Mouse (Mus musculus) CH12.LX (cell line): ENCODE results near the gene Pou4f2. TPM values are rescaled to one million over a fixed set of nuclear protein-coding genes. Genes with fewer than 3 reads are reported as not detected.

ENCODE experiments used
- DNase-seq: peaks from one replicate; pipeline ENCODE4 v3.0.0-alpha.2; 2013; ENCODE audit errors: extremely low read depth
- H3K27ac ChIP-seq: 2 replicates; pipeline ENCODE4 v1.5.1; 2012; ENCODE audit warnings: low read depth, mild to moderate bottlenecking, control low read depth, moderate library complexity; ENCODE audit not compliant: insufficient read depth
- H3K27me3 ChIP-seq: replicated peaks from 2 replicates; pipeline ENCODE3; 2012; ENCODE audit warnings: inconsistent platforms
- H3K36me3 ChIP-seq, 2 experiments: replicated peaks in 1 of 2; 2 replicates each; pipeline versions ENCODE3 to v1.6.1; 2012; ENCODE audit warnings: inconsistent platforms in 1 of 2, low read length in 1 of 2, mild to moderate bottlenecking in 1 of 2, mixed read lengths in 1 of 2, moderate library complexity in 1 of 2; ENCODE audit not compliant: control insufficient read depth in 1 of 2, insufficient read depth in 1 of 2
- H3K4me1 ChIP-seq, 2 experiments: 2 replicates each; pipeline ENCODE4 v1.6.1; 2012; ENCODE audit warnings: inconsistent platforms in 1 of 2, moderate library complexity in 1 of 2; ENCODE audit not compliant: insufficient read depth in 2 of 2, control insufficient read depth in 1 of 2
- H3K4me2 ChIP-seq: 2 replicates; pipeline ENCODE4 v1.6.1; 2012; ENCODE audit warnings: low read depth, mild to moderate bottlenecking, control low read depth; ENCODE audit not compliant: poor library complexity, insufficient read depth, severe bottlenecking
- H3K4me3 ChIP-seq, 3 experiments: fragments of 150-350 bp in 1 of 3; sonication (generic) in 1 of 3; replicated peaks in 1 of 3; 2 replicates each; pipeline versions ENCODE3 to v1.5.1; 2011 to 2012; ENCODE audit warnings: low read depth in 2 of 3, low read length in 2 of 3, mild to moderate bottlenecking in 2 of 3, moderate library complexity in 2 of 3, control low read depth in 1 of 3, improper control_type of control experiment in 1 of 3, inconsistent platforms in 1 of 3, mixed read lengths in 1 of 3; ENCODE audit not compliant: poor library complexity in 1 of 3
- H3K79me2 ChIP-seq: replicated peaks from 2 replicates; pipeline ENCODE4 v1.6.1; 2012; ENCODE audit warnings: mild to moderate bottlenecking, moderate library complexity; ENCODE audit not compliant: control insufficient read depth, poor library complexity, insufficient read depth, severe bottlenecking; ENCODE audit errors: extremely low read depth
- H3K9ac ChIP-seq: 2 replicates; pipeline ENCODE4 v1.6.1; 2012; ENCODE audit warnings: low read depth, mild to moderate bottlenecking, control low read depth, moderate library complexity; ENCODE audit not compliant: insufficient read depth
- H3K9me3 ChIP-seq: replicated peaks from 2 replicates; pipeline ENCODE3; 2012; ENCODE audit warnings: low read length, inconsistent platforms, mixed read lengths
- ETS1 ChIP-seq: conservative IDR thresholded peaks from 2 replicates; pipeline ENCODE4 v1.6.1; 2012; ENCODE audit warnings: low read depth, mild to moderate bottlenecking, inconsistent platforms, low read length, improper control_type of control experiment, moderate library complexity
- JUND ChIP-seq: conservative IDR thresholded peaks from 2 replicates; pipeline ENCODE4 v1.6.1; 2011; ENCODE audit warnings: low read depth, low read length, improper control_type of control experiment
- POLR2AphosphoS2 ChIP-seq: IDR thresholded peaks from 2 replicates; pipeline ENCODE4 v1.6.1; 2011; ENCODE audit warnings: low read depth, low read length, improper control_type of control experiment
- RAD21 ChIP-seq: IDR thresholded peaks from 2 replicates; pipeline ENCODE4 v1.6.1; 2011; ENCODE audit warnings: low read depth, mild to moderate bottlenecking, low read length, improper control_type of control experiment, moderate library complexity
- dilution Hi-C: fragments of 300-500 bp; cut with MboI; formaldehyde crosslinking; loops from 2 replicates; pipeline ENCODE4 v1.14.3; 2020; ENCODE audit warnings: low sequenced_read_pairs; ENCODE audit not compliant: extremely low pct_unique_long_range_greater_than_20kb, extremely low pct_ligation_motif_present
- in situ Hi-C: fragments of 300-500 bp; cut with MboI; formaldehyde crosslinking; loops from 3 replicates; pipeline ENCODE4 v1.14.3; 2019; ENCODE audit warnings: low sequenced_read_pairs, low pct_ligation_motif_present, low pct_unique_long_range_greater_than_20kb, mixed read lengths
- polyA plus RNA-seq: library from polyadenylated mRNA; unstranded; fragments of >175 nt; gene quantifications from 2 replicates; pipeline ENCODE4 v1.2.1, GENCODE M21; 2012; ENCODE audit warnings: low read depth; ENCODE audit not compliant: insufficient read length
- total RNA-seq, 2 experiments: library from RNA; depleted of rRNA; stranded (reverse); fragments of 300-350 nt in 1 of 2; fragments of >200 nt in 1 of 2; gene quantifications; 2 replicates each; pipeline ENCODE4 v1.2.3; 2012 to 2014

The Pou4f2 gene
- total and polyA plus RNA-seq, 3 experiments: not detected

DNA sequence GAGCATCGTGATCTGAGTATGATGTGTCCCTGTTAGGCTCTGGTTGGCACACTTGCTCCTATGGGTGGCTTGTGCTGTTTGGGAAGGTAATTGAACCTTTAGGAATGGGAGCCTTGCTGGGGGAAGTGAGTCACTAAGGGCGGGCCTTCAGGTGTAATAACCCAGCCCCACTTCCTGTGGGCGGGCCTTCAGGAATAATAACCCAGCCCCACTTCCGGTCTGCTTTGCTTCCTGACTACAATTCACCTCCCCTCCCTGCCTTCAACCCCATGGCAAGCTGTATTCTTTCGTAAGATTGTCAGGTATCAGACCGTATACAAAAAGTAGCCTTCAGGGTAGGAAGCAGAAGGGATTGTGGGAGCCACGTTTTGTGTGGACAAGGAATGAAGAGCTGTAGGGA lies 45.7 kb downstream of the Pou4f2 start:
- dilution Hi-C loops (no loop called here), in situ Hi-C loops (no loop called here)
- H3K79me2 ChIP-seq: no peaks in the 10 kb centered on the region
- H3K9ac ChIP-seq: no peak overlapping the region
- H3K27me3 ChIP-seq: no peaks in the 10 kb centered on the region
- no peaks in the 10 kb centered on the region for H3K9me3 ChIP-seq
- H3K4me2 ChIP-seq: no peak overlapping the region
- H3K36me3 ChIP-seq: no peaks in the 10 kb centered on the region
- no peak for DNase-seq
- no peak overlapping the region for H3K27ac ChIP-seq
- TF ChIP-seq ETS1: no peak
- TF ChIP-seq RAD21: no peak
- no peak for TF ChIP-seq POLR2AphosphoS2
- no peak for TF ChIP-seq JUND
- 0 out of 4 replicates have a peak, but pooled peaks cover 0 to 2% of the 10 kb centered on the region in 2 experiments for H3K4me1 ChIP-seq
- H3K4me3 ChIP-seq: no peak overlapping the region

Other genes starting within 250 kb of the Pou4f2 start
- gene Ttc29, start 223.3 kb downstream of the Pou4f2 start, total RNA-seq (2012; rRNA removed): not detected in 2 replicates
- gene Ttc29, start 223.3 kb downstream of the Pou4f2 start, total RNA-seq (2014; rRNA removed): not detected in 2 replicates
- gene Ttc29, start 223.3 kb downstream of the Pou4f2 start, polyA plus RNA-seq: not detected in 2 replicates
- 103 and 134 TPM in 2 replicates for gene Rbmxl1, start 72.3 kb upstream of the Pou4f2 start, total RNA-seq (2012; rRNA removed)
- gene Rbmxl1, start 72.3 kb upstream of the Pou4f2 start, total RNA-seq (2014; rRNA removed): 191 and 195 TPM in 2 replicates
- 226 and 241 TPM in 2 replicates for gene Rbmxl1, start 72.3 kb upstream of the Pou4f2 start, polyA plus RNA-seq
- gene Slc10a7, start 72.7 kb upstream of the Pou4f2 start, total RNA-seq (2012; rRNA removed): 10.8 and 11.4 TPM in 2 replicates
- 16.3 and 16.4 TPM in 2 replicates for gene Slc10a7, start 72.7 kb upstream of the Pou4f2 start, total RNA-seq (2014; rRNA removed)
- 16.3 and 20.4 TPM in 2 replicates for gene Slc10a7, start 72.7 kb upstream of the Pou4f2 start, polyA plus RNA-seq